Mouse (Mus musculus) spleen, adult 2 months (tissue): ENCODE results near the gene Ptprg.

Experiments
- CTCF ChIP-seq: fragments of 200-500 bp; IDR thresholded peaks from 2 replicates; pipeline ENCODE4 v1.5.1; 2011; ENCODE audit warnings: mild to moderate bottlenecking, inconsistent platforms; ENCODE audit not compliant: insufficient read depth, insufficient read length, insufficient replicate concordance; ENCODE audit errors: extremely low read depth
- POLR2A ChIP-seq: fragments of 200-500 bp; IDR thresholded peaks from 2 replicates; pipeline ENCODE4 v1.6.1; 2011; ENCODE audit warnings: low read depth, low read length, inconsistent platforms

GRCm38 (mm10) chr14:11519171-11519570 is 34.2 kb upstream of the Ptprg start:
- TF ChIP-seq POLR2A = no peak
- TF ChIP-seq CTCF = no peak
